In the genomic region with DNA sequence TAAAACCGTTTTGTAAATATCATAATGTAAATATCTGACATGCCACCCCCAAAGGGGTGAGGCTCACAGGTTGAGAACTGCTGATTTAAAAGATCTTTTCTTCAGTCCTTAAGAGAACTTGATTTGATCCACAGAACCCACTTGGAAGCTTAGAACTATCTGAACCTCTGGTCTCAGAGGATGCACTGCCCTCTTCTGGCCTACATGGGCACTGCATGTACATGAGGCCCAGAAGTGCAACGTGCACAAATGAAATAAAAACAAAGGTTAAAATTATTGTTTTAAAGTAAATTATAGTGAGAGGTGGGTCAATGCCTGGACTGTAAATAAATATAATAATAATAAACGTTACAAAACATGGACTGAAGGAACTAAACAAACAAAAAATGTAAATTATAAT, we compare ENCODE assay signal across 10 mouse cellular contexts.
A peak's percentile ranks its signal among the peaks of the same experiment; 100 is the strongest.
DNase-seq lines count a peak whose midpoint lies in the region; ATAC-seq and TF ChIP-seq lines count a peak whose summit lies in the region.
"Had no signal": no experiment of that assay in that cellular context is flagged by ENCODE, and none has a peak within 500 bp of the region (broad histone marks: within the 10 kb centered on the region; RNA-seq: fewer than 3 reads in every experiment).

No protein-coding gene starts in this region.

- no peak overlapping the region for H3K4me3 ChIP-seq in hindbrain, embryonic 11.5 days (ENCODE audit: low read depth, low read length)
- H3K4me3 ChIP-seq in hindbrain, embryonic 13.5 days: no peak overlapping the region
- no peak overlapping the region for H3K4me3 ChIP-seq in E14TG2a.4 (replicated peaks; ENCODE audit: low read length)
- H3K4me3 ChIP-seq in embryonic fibroblast, embryonic 13.5 days (ENCODE audit: insufficient read depth, low read length): no peak overlapping the region
- no peak overlapping the region for H3K4me3 ChIP-seq in hindbrain, embryonic 16.5 days (ENCODE audit: low read length)
- H3K4me3 ChIP-seq: erythroblast, embryonic 14.5 days; lung, embryonic 15.5 days had no signal

- H3K27ac ChIP-seq in hindbrain, embryonic 11.5 days (ENCODE audit: low read depth, low read length): no peak overlapping the region
- H3K27ac ChIP-seq in hindbrain, embryonic 13.5 days: no peak overlapping the region
- H3K27ac ChIP-seq in embryonic fibroblast, embryonic 13.5 days (ENCODE audit: insufficient read depth, low read length): no peak overlapping the region
- no peak overlapping the region for H3K27ac ChIP-seq in hindbrain, embryonic 16.5 days (ENCODE audit: low read depth, low read length)
- H3K27ac ChIP-seq: lung, embryonic 15.5 days had no signal

- TF ChIP-seq POLR2A in embryonic fibroblast, embryonic 13.5 days (IDR thresholded peaks at IDR 0.05; ENCODE audit: low read depth, low read length): no peak

- no peaks in the 10 kb centered on the region for H3K4me1 ChIP-seq in hindbrain, embryonic 11.5 days (replicated peaks; ENCODE audit: control insufficient read depth, insufficient read depth, low read length)
- 0 out of 2 replicates have a peak, but pooled peaks cover 6% of the 10 kb centered on the region for H3K4me1 ChIP-seq in hindbrain, embryonic 13.5 days (replicated peaks)
- H3K4me1 ChIP-seq in E14TG2a.4 (replicated peaks; ENCODE audit: low read depth, low read length): peaks cover 5% of the 10 kb centered on the region
- H3K4me1 ChIP-seq in embryonic fibroblast, embryonic 13.5 days (ENCODE audit: control insufficient read depth, insufficient read depth, low read length): no peaks in the 10 kb centered on the region
- H3K4me1 ChIP-seq in hindbrain, embryonic 16.5 days (ENCODE audit: control insufficient read depth, insufficient read depth, low read depth, low read length): peaks cover 2% of the 10 kb centered on the region; the same call in 1 of the 2 replicates

- WGBS in hindbrain, embryonic 11.5 days: 56% methylated on average over 3 of the region's 3 CpGs
- 63% methylated on average over 3 of the region's 3 CpGs for WGBS in hindbrain, embryonic 13.5 days
- WGBS in hindbrain, embryonic 16.5 days: 56% methylated on average over 3 of the region's 3 CpGs

- no peak overlapping the region for H3K9ac ChIP-seq in hindbrain, embryonic 11.5 days (ENCODE audit: low read depth, low read length)
- no peak overlapping the region for H3K9ac ChIP-seq in hindbrain, embryonic 13.5 days
- no peak overlapping the region for H3K9ac ChIP-seq in hindbrain, embryonic 16.5 days (ENCODE audit: low read depth, low read length)
- H3K9ac ChIP-seq: lung, embryonic 15.5 days had no signal

- H3K36me3 ChIP-seq in hindbrain, embryonic 11.5 days (ENCODE audit: control insufficient read depth, insufficient read depth, low read length): no peaks in the 10 kb centered on the region
- no peaks in the 10 kb centered on the region for H3K36me3 ChIP-seq in hindbrain, embryonic 13.5 days
- H3K36me3 ChIP-seq in E14TG2a.4 (ENCODE audit: insufficient read depth, low read length): no peaks in the 10 kb centered on the region
- no peaks in the 10 kb centered on the region for H3K36me3 ChIP-seq in hindbrain, embryonic 16.5 days (ENCODE audit: control insufficient read depth, insufficient read depth, low read length)
- H3K36me3 ChIP-seq: lung, embryonic 15.5 days had no signal

- H3K4me2 ChIP-seq in hindbrain, embryonic 11.5 days (replicated peaks; ENCODE audit: low read depth, low read length): no peak overlapping the region
- no peak overlapping the region for H3K4me2 ChIP-seq in hindbrain, embryonic 13.5 days
- no peak overlapping the region for H3K4me2 ChIP-seq in hindbrain, embryonic 16.5 days (ENCODE audit: low read length)
- H3K4me2 ChIP-seq: lung, embryonic 15.5 days had no signal

- peak; percentile 39 for DNase-seq in hindbrain, embryonic 11.5 days (ENCODE audit: low spot score)
- DNase-seq in adrenal gland, postnatal 25 days: peak; percentile 38
- peak; percentile 5 for DNase-seq in retina, postnatal 7 days (ENCODE audit: low read depth, low spot score)
- DNase-seq in frontal cortex, postnatal 36 days (ENCODE audit: low spot score in 2 of 2): no peak

- ATAC-seq in hindbrain, embryonic 11.5 days (ENCODE audit: low FRiP score): no peak
- ATAC-seq in hindbrain, embryonic 13.5 days (ENCODE audit: low FRiP score): no peak
- ATAC-seq in hindbrain, embryonic 16.5 days: no peak

- H3K9me3 ChIP-seq in hindbrain, embryonic 11.5 days (ENCODE audit: control insufficient read depth, low read length): no peaks in the 10 kb centered on the region
- H3K9me3 ChIP-seq in hindbrain, embryonic 13.5 days: no peaks in the 10 kb centered on the region
- no peaks in the 10 kb centered on the region for H3K9me3 ChIP-seq in E14TG2a.4 (ENCODE audit: low read length)
- no peaks in the 10 kb centered on the region for H3K9me3 ChIP-seq in hindbrain, embryonic 16.5 days (ENCODE audit: control insufficient read depth, low read length)
- H3K9me3 ChIP-seq: lung, embryonic 15.5 days had no signal

- TF ChIP-seq CTCF in E14TG2a.4 (conservative IDR thresholded peaks at IDR 0.05; ENCODE audit: low read length): peak; percentile 83
- TF ChIP-seq CTCF in embryonic fibroblast, embryonic 13.5 days (IDR thresholded peaks at IDR 0.05; ENCODE audit: borderline replicate concordance, insufficient read depth, low read length): peak; percentile 66; the same call in 1 of the 2 replicates

- no peaks in the 10 kb centered on the region for H3K27me3 ChIP-seq in hindbrain, embryonic 11.5 days (ENCODE audit: control insufficient read depth, insufficient read depth, low read length)
- H3K27me3 ChIP-seq in hindbrain, embryonic 13.5 days: no peaks in the 10 kb centered on the region
- no peaks in the 10 kb centered on the region for H3K27me3 ChIP-seq in E14TG2a.4 (ENCODE audit: insufficient read depth, low read length)
- no peaks in the 10 kb centered on the region for H3K27me3 ChIP-seq in hindbrain, embryonic 16.5 days (replicated peaks; ENCODE audit: control insufficient read depth, insufficient read depth, low read length)
- H3K27me3 ChIP-seq: lung, embryonic 15.5 days had no signal

Comparison
In these comparisons a context has a peak if more than half of its experiments do, and no peak if none do; other contexts are left out.
1. DNase-seq: peak in hindbrain, embryonic 11.5 days (single experiment), adrenal gland, postnatal 25 days (single experiment) and retina, postnatal 7 days (single experiment); none in frontal cortex, postnatal 36 days (0 of 2).